Comparison of ENCODE assay signal across 13 mouse cellular contexts in the genomic region with DNA sequence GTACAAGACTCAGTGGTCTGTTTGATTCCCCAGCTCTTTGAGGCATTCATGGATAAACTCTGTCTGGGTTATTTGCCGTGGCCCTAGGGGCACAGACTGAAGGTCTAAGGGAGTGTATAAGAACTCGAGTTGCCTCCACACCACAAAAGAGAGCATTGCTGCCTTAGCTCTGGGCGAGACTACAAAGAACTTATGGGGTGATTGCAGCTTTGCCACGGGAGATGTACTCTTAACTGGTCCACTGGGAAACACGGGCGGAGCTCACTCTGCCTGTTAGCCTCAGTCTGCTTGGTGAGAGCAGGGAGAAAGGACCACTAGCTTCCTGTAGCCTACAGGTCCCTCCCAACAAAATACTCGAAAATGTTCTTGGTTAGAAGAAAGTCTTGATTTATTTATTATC.
"Had no signal": no experiment of that assay in that cellular context is flagged by ENCODE, and none has a peak within 500 bp of the region (broad histone marks: within the 10 kb centered on the region; RNA-seq: fewer than 3 reads in every experiment).

No protein-coding gene starts in this region.

- ATAC-seq: liver, postnatal 0 days; midbrain, embryonic 15.5 days had no signal

- DNase-seq: kidney, postnatal 10 days; liver; liver, embryonic 13.5 days; liver, postnatal 0 days; lung, postnatal 14 days; thymus, adult 18-20 months; thymus, postnatal 14 days had no signal

- H3K9ac ChIP-seq: liver, embryonic 13.5 days; liver, postnatal 0 days; lung, embryonic 15.5 days; midbrain, embryonic 15.5 days; neural tube, embryonic 12.5 days had no signal

- H3K36me3 ChIP-seq: liver, embryonic 13.5 days; lung, embryonic 15.5 days; midbrain, embryonic 15.5 days; neural tube, embryonic 12.5 days had no signal

- H3K9me3 ChIP-seq: liver, embryonic 13.5 days; lung, embryonic 15.5 days; midbrain, embryonic 15.5 days; neural tube, embryonic 12.5 days had no signal

- H3K27me3 ChIP-seq: liver, embryonic 13.5 days; lung, embryonic 15.5 days; megakaryocyte, embryonic 14.5 days; midbrain, embryonic 15.5 days; neural tube, embryonic 12.5 days had no signal

- H3K4me3 ChIP-seq: liver, embryonic 13.5 days; lung, embryonic 15.5 days; megakaryocyte, embryonic 14.5 days; midbrain, embryonic 15.5 days; neural tube, embryonic 12.5 days had no signal

- H3K4me2 ChIP-seq: liver, embryonic 13.5 days; lung, embryonic 15.5 days; midbrain, embryonic 11.5 days; midbrain, embryonic 15.5 days; neural tube, embryonic 12.5 days had no signal

- H3K4me1 ChIP-seq: liver, embryonic 13.5 days; megakaryocyte, embryonic 14.5 days; midbrain, embryonic 15.5 days; neural tube, embryonic 12.5 days had no signal

- H3K27ac ChIP-seq: liver, embryonic 13.5 days; lung, embryonic 15.5 days; macrophage; midbrain, embryonic 15.5 days; neural tube, embryonic 12.5 days had no signal
